Mouse (Mus musculus): ENCODE results near the gene Snx1. TPM values are rescaled to one million over a fixed set of nuclear protein-coding genes. Genes with fewer than 3 reads are reported as not detected.

Gene Snx1
- total and polyA plus RNA-seq, 3 experiments = 58.9 to 118 (median 112) TPM

DNA sequence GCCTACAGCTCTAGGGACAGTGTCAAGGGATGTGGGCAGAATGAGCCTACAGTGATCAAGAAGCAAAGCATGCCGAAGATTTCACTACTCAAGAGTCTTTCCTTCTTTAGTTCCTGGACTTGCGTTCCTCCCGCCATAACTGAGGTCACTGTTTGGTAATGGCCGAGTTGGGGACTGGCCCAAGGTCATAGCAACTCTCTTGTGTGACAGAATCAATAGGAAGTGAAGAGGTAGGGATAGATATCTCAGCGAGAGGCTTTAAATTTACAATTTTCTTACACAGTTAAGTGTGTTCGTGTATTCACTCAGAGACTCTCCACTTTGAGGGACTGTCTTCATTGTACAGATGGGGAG lies 783 bp upstream of the Snx1 start:
- peak; percentile 56 for DNase-seq

DNA sequence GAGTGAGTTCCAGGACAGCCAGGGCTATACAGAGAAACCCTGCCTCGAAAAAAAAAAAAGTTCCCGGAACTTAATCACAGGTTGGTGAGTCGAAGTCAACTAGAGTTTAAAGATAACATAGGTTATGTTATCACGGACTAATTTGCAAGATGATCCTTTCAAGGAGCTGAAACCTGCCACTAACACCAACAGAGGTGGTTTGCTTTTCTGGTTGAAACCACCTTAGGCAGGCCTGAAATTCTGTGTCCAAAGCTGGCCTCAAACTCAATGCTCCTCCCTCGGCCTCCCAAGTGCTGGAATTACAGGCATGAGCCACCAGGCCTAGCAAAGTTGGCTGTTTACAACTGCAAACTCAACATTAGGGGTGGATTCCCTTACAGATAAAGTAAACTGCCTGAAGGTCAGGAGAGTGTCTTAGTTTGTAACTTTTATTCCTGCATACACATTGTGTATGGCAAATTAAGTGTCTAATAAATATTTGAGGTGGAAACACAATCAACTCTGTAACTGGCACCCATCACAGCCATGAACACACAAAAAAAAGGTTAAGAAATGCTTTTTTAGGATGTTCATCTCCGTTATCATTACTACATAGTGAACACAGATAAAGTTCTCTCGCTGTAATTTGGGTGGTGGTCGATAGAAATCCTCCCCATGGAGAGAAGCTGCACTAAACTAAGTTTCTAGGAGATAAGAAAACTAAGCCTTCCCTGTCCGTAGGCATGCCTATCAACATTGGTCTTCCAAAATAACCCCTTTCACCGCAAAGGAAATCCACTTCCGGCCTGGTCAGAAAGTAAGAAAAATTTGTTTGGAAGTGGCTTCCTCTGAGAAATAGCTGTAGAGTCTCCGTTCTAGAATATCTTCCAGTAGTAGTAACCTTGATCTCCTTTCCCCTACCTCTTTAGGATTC lies 588 bp downstream of the Snx1 start:
- no peak for DNase-seq

DNA sequence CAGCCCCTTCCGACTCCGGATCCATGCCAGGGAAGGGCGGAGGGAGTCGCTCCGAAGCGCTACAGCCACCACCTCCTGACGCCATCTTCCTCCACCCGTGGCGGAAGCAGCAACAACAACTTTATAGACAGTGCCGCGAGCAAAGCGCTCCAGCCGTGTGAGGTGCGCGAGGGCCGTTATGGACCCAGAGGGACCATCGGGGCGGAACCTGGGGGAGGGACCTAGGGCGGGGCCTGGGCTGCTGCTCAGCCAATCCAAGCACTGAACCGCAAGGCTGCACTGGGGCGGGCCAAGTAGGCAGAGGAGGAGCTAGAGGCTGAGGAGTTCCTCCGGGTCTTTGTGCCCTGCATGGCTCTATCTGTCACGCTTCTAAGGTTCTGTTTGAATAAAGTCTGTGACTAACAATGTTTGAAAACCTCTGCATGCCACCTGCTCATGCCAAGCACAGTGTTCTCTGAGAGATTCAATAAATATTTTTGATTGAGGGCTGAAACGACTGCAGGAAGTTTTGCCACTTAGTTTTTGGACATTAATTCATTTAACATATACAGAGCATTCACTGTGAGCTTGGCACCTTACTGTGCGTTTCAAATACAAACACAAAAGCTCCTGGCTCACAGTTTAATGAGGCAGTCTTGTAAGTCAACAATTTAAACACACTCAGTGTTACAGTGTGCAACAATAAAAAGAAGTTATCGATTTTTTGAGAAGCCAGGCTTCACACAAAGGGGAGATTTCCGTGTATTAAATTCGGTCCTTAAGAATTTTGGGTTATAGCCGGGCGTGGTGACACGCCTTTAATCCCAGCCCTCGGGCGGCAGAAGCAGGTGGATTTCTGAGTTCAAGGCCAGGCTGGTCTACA lies 1.5 kb downstream of the Snx1 start:
- DNase-seq = peak; percentile 99

DNA sequence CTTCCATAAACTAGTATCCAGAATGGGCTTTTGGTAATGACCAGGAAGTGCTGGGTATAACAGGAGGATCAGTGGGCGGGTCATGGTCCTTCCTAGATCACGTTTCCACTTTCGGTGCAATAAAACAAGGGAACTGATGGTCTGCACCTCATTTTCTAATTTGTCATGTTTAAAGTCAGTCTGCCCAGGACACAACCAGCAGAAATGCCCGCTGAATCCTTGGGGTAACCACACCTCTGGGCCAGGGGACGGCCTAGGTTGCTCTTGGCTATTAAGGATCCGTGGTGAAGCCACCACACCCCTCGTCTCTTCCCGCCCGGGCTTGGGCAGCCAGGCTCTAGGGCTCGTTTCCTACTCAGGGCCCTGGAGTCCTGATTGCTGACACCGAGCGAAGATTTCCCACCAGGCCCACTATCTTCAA lies 2.3 kb downstream of the Snx1 start:
- peak; percentile 62 for DNase-seq

DNA sequence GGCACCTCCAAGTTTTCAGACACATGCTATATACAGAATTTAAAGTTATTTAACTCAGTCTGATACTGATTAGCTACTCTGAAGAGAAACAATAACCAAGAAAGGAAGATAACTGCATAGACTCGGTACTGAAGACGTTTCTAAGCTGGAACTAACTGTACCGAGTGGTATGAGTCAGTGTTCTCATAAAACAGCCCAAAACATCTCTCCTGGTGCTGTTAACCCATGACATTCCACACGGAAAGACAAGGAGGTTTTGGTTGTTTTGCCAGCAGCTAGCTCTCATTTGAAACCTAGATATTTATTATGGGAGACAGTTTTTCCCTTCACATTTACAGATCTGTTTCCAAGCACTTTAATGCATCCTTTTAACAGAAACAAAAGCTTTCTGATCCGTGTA lies 2.7 kb downstream of the Snx1 start:
- no peak for DNase-seq

DNA sequence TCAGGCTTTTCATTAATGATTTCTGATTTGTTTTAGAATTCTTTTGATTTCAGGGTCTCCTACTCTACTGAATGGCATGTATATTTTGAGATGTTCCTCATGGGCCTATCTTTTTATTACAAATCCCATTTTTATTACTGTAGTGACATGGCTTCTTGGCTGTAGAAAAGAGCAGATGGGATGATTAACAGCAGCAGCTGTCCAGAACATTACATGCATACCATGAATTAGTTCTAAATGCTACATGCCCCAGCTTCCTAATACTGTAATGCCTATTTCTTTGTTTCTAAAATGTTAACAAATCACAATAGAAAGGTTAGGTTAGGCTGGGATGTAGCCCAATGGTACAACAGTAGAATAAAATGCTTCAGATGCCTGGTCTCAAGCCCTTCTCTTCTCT lies 5.0 kb downstream of the Snx1 start:
- no peak for DNase-seq

DNA sequence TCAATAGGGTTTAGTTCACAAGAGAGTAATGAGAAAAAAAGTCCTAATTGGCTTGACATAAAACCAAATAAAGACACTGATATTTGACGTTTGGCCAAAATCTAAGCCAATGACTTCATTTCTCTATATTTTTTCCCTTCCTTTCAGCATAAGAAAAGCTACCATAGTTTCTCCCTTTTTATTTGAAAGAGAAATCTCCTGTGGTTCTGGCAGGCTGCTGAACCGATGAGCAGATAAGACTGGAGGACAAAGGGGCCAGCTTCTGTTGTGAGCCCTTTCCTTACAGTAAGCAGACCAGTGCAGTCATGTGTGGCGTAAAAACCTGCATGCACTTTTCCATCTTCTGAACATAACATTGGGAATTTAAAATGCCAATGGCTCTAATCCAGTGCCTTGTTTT lies 5.4 kb downstream of the Snx1 start:
- DNase-seq = no peak

DNA sequence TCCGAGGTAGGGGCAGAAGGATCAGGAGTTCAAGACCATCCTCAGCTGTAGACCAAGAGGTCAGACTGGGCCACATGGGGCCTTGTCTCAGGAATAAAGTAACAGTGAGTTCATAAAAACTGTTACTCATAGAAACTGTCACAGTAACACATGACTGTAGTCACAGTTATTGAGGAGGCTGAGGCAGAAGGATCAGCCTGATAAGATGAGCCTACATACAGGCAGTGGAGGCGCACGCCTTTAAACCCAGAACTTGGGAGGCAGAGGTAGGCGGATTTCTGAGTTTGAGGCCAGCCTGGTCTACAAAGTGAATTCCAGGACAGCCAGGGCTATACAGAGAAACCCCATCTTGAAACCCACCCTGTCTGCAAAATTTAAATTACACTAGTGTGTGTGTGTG lies 6.3 kb downstream of the Snx1 start:
- DNase-seq = no peak

DNA sequence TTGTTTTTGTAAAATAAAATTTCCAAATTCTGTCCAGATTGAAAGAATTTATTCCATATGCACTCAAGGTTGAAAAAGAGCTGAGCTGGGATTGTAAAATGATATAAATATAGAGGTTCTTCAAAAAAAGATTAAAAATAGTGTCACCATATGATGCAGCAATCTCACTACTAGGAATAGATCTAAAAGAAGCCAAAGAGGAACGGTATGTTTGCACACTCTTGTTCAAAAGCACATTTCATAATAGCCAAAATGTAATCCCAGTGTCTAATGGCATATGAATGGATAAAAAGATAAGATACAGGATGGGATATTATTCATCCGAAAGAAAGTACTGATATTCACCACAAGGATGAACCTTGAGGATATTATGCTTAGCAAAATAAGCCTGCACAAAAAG lies 6.9 kb downstream of the Snx1 start:
- DNase-seq = no peak

DNA sequence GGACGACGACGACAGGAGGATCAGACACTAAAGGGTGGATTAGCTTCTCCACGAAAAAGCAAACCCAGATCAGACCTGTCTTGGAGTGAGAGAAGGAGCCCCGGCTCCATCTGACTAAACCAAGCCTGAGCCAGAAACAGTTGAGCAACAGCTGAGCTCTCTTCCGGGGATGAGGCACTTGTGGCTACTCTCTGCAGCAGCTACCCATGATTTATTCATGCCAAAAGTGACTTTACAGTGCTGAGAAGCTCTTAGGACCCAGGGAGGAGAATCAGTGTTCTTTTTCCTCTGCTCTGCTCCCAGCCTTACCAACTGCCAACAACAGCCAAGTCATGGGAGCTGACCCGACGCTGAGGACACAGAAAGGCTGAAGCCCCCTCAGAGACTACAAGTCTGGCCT lies 9.5 kb downstream of the Snx1 start:
- DNase-seq = peak; percentile 74

DNA sequence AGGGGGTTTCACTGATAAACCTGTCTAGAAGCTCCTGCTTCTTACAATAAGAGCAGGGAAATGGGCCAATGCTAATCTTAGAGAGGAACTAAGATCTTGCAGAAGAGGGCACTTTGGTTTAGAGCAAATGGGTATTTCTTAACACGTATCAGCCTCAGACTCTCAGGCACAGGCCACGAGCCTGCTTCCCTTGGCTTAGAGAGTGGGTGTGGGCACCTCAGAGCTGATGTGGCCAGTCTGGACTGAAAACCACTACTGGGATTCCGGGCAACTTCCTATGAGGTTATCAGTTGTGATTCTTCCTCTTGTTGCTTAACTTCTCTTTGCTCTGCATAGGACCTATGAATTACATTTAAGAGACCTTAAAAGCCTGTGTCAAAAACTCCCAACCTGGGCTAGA lies 12.0 kb downstream of the Snx1 start:
- no peak for DNase-seq

DNA sequence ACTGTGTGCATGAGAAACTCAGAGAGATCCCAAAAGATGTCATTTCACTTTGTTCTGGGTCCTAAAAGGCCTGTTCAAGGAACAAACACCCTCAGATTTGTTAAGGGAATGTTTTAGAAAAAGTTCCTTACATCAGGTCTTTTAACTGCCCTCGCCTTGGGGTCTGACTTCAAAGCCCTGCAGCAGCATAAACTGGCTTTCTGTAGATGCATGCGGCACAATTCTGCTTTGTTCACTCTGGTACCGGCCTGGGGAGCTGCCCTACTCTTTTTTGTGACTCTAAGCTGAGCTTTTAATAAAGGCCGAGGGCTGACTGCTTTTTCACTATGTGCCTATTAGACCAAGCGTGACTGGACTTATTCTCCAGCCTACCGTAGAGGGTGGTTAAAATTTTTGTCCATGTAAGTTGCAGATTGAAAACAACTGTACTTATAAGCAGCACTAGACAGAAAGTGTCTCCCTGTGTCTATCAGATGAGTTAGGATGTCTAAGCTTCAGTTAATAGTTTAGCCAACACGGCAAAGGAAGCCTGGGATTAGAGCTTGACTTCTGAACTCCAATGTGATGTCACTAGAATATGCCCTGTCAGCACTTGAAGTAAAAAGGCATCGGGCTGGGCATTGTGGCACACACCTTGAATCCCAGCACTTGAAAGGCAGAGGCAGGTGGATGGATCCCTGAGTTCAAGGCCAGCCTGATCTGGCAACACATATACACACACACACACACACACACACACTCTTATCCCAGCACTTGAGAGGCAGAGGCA lies 15.6 kb downstream of the Snx1 start:
- DNase-seq = no peak

DNA sequence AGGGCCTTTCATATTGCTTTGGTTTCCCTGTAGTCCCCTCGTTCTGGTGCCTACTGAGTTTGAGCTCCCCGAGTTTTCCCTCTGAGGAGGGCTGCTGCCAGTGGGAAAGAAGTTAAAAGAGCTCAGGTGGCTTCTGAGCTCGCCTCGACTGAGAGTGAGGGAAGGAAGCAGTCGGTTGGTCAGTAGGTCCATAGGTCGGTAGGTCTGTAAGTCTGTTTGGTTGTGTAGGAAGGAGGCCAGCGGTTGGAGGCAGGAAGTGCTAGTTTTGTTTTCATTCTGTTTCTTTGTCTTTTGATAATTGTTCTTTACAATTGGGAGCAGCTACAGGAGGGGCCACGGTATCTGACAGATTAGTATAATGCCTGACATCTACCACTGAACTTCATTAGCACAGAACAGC lies 16.3 kb downstream of the Snx1 start:
- DNase-seq = no peak

DNA sequence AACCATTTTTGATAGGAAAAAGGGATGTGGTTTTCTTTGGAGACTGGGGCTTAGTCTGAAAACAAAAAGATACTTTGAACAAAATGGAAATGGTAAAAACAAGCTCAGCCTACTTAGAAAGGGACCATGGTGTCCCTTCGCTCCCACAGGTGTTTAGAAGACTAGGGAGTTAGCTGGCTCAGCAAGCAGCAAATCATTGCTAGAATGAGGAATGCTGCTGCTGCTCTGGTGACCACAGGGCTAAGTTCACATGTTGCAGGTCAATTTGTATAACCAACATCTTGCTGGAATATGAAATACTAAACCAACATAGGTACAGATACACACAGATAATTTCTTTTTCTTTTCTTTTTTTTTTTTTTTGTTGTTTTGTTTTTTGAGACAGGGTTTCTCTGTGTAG lies 16.8 kb downstream of the Snx1 start:
- DNase-seq = no peak

DNA sequence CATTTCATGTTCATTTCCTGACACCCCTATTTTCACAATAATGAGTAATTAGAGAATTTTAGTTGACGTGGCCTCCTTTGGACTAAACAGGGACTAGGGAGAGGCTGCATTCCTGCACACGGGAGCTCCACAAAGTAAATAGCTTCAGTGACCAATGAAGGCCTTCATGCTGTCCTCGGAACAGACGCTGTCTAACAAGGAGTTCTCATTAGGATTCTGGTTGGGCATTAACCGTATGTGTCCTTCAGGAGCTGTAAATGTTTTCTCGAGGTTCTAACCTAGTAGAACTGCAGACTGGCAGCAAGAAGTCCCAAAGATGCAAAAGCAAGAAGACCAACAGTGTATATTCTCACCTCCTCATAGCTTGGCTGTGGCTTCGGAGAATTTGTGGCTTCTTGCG lies 21.2 kb downstream of the Snx1 start:
- DNase-seq = no peak

DNA sequence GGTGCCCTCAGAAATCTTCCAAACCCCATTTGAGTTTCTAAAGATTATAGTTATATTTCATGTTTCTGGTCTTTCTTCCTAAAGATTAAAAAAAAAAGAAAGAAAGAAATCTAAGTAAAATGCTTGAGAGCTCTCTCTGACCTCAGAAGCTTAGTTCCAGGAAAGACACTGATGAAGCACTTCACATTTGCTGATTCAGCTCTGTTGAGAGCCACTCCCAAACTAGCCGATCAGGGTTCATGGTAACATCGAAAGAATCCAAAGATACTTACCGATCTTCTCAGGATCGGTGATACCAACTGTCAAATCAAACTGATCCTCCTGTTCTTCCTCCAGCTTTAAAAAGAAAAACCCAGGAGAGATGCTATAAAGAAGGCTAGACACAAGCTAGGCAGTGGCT lies 21.8 kb downstream of the Snx1 start:
- DNase-seq = no peak

DNA sequence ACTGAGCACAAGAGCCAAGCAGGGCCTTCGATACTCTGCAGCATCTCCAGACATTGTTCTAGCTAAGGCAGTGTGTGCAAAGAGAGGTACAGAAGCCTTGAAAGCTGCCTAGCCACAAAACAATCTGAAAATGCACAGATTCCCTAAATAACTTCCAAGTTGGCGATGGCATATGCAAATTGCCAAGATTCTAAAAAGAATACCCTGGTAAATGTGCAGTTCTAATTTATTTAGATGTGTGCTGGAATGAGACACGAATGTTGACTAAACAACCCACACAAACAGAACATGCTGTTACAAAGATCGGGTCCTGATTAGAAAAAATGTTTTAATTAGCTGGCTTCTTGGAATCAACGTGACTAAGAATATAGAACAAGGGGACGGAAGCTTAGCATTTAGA lies 23.7 kb downstream of the Snx1 start:
- no peak for DNase-seq

DNA sequence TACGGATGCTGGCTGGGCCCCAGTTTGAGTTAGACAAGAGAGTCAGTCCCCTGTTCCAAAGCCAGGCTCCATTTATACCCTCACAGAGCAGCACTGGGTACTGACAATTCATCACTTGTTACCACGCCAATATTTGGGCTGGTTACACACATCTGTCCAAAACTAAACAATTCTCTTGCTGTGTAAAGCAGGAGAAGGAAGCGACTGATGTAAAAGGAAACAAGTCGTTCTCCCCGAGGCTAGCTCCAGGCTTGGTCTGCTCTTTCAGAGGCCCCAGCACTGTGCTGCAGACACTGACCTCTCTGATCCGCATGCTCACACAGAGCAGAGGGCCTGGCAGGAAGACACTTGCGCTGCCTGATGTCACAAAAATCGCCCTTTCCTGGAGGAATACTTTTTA lies 24.8 kb downstream of the Snx1 start:
- no peak for DNase-seq

DNA sequence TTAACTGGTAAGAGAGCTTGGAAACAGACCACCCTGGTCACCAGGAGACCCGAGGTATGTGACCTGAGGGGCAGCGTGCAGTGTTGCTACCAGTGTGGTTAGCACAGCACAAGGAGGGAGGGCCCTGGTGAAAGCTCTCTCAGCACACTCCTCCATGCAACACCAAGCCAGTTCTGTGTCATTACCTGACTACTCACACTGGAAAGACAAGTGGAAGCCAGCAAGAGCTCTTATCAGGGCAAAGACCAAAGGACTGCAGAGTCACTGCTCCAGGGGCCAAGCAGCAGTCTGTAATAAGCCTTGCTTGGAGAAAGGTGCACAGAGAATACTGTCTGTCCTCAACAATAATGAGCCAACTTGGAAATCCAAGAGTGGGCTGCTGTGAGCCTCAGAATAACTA lies 33.7 kb downstream of the Snx1 start:
- DNase-seq = no peak

DNA sequence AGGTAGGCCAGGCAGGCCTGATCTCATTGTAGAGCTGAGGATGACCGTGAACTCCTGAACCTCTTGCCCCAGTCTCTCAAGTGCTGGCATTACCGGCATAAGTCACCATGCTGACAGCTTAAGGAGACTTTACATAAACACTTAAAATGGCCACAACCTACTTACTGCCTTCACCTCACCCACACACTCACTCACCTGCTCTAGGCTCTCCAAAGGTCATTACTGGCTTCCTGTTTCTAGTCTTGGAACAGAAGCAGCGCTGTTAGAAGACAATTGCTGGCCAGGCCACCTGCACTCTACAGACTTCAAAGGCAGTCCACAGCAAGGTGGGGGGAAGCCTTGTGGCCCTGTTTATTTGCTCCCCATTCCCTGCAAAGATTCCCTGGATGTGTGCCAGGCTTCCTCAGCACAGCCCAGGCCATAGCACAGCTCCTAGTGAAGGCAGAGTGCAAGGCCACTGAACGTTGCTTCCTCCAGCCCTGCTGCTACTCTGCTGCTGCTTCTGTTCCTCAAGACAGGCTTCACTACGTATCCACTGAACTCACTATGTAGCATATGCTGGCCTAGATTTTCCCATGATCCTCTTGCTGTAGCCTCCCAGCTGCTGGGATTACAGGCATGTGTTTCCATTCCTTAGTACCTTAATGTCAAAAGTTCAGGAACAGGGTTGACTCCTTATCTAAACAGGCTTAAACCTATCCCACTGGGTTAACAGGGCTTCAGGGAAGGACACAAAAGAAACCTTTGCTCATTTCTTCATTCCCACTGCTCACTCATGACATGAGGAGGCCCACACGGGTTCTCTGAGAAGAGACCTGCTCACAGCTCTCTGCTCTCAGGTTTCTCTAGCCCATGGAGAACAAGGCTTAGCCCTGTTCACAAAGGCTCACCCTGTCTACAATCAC lies 34.8 kb downstream of the Snx1 start:
- peak; percentile 42 for DNase-seq

DNA sequence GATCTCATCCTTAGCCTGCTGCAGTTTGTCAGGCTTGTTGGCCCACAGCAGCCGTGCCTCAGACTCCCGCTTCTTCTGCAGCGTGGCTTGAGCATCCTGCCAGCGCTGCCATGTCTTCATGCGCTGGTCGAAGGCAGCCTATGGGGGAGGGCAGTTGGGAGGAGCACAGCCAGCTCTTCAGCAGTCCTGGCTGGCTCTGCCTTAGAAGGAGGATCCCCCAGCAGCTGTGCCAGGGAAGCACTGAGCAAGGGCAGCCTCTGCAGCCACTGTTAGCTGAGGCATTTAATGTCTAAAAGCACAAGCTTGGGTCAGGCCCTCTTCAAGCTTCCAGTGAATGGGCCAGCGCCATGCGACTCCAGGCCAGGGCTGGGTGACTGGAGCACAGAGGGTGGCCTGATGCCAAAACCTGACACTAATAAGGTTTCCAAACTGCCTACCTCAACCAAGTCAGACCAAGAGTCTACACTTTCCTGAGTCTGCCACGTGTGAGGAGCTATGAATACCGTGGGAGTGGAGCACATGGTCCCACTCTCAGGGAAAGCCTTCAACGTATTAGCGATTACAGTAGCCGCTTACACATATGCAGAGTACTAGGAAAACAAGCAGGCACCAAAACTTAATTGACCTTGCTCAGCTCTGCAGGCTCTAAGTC lies 35.7 kb downstream of the Snx1 start:
- peak; percentile 49 for DNase-seq
